Mouse (Mus musculus) kidney, postnatal 0 days (tissue): ENCODE data around the gene Tmem200b. TPM values are rescaled to one million over a fixed set of nuclear protein-coding genes. Genes with fewer than 3 reads are reported as not detected.

Source experiments
- ATAC-seq: fragments of 200-750 bp; cut with Nextera tagmentation; replicated peaks from 2 replicates; pipeline ENCODE4 v1.8.0; 2017; ENCODE audit warnings: low read depth, moderate number of reproducible peaks, moderate TSS enrichment, moderate library complexity; ENCODE audit not compliant: low FRiP score
- DNase-seq: peaks from one replicate; pipeline ENCODE4 v3.0.0-alpha.2; 2016; ENCODE audit warnings: low spot score
- H3K27ac ChIP-seq: fragments of 300-500 bp; sonication (generic); 2 replicates; pipeline ENCODE4 v1.5.1; 2014; ENCODE audit warnings: mild to moderate bottlenecking
- H3K27me3 ChIP-seq: fragments of 300-500 bp; sonication (generic); 2 replicates; pipeline ENCODE4 v1.6.1; 2014; ENCODE audit warnings: low read length, mixed read lengths; ENCODE audit not compliant: insufficient read depth
- H3K36me3 ChIP-seq: fragments of 300-500 bp; sonication (generic); 2 replicates; pipeline ENCODE4 v1.6.1; 2014; ENCODE audit warnings: low read length, mixed read lengths; ENCODE audit not compliant: insufficient read depth
- H3K4me1 ChIP-seq: fragments of 300-500 bp; sonication (generic); replicated peaks from 2 replicates; pipeline ENCODE4 v1.6.1; 2014; ENCODE audit warnings: antibody characterized with exemption, low read length, mixed read lengths; ENCODE audit not compliant: insufficient read depth
- H3K4me2 ChIP-seq: fragments of 300-500 bp; sonication (generic); 2 replicates; pipeline ENCODE4 v1.6.1; 2014; ENCODE audit warnings: mild to moderate bottlenecking, low read length, moderate library complexity, mixed read lengths
- H3K4me3 ChIP-seq: fragments of 300-500 bp; sonication (generic); replicated peaks from 2 replicates; pipeline ENCODE4 v1.5.1; 2014; ENCODE audit warnings: low read depth, low read length
- H3K9ac ChIP-seq: fragments of 300-500 bp; sonication (generic); 2 replicates; pipeline ENCODE4 v1.6.1; 2014; ENCODE audit warnings: low read depth, low read length
- H3K9me3 ChIP-seq: fragments of 300-500 bp; sonication (generic); replicated peaks from 2 replicates; pipeline ENCODE4 v1.6.1; 2016; ENCODE audit warnings: low read length, inconsistent platforms, mixed read lengths
- CTCF ChIP-seq: IDR thresholded peaks from 2 replicates; pipeline ENCODE4 v1.5.1; 2016; ENCODE audit warnings: antibody characterized with exemption, low read depth, mild to moderate bottlenecking, moderate library complexity
- WGBS: fragments of 180-500 bp; shearing (Covaris S2); extraction: QIAGEN DNeasy Blood & Tissue Kit; methylation state at CpG from one replicate; pipeline ENCODE4 v1.1.7; 2014; 5-methylcytosine and 5-hydroxymethylcytosine counted together
- polyA plus RNA-seq: library from polyadenylated mRNA; unstranded; fragments of >200 nt; fragmentation: Nextera tagmentation; extraction: Ambion mirVana; gene quantifications from 2 replicates; pipeline ENCODE4 v1.2.1, GENCODE M21; 2015

Tmem200b gene
- polyA plus RNA-seq, 1 experiment from 2014 or later, result 3.9 TPM

DNA sequence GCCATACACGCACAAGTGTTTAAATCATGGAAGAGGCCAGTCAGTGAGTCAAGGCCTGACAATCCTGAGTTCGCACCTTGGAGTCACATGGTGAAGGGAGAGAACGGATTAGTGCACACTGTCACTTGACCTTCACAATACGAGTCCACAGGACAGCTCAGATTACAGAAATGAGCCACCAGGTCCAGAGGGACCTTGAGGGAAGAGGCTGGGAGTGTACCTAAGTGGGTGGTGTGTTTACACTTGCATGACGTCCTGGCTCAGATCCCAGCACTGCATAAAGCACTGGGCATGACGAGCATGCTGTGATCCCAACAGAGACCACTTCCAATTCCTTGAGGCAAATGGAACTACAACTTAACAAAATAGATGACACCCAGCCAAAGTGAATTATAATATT lies 15.1 kb upstream of the Tmem200b start:
- Histone ChIP-seq H3K4me2 (no peak overlapping the region), H3K27ac (no peak overlapping the region), H3K36me3 (peaks cover 8% of the 10 kb centered on the region), H3K27me3 (no peaks in the 10 kb centered on the region), H3K4me1 (peaks cover 16% of the 10 kb centered on the region; the same call in 1 of the 2 replicates), H3K4me3 (no peak overlapping the region), H3K9ac (no peak overlapping the region), H3K9me3 (no peaks in the 10 kb centered on the region; the same call in 1 of the 2 replicates)
- ATAC-seq (peak; percentile 79), DNase-seq (peak; percentile 60)
- WGBS, result 24% methylated on average over 6 of the region's 6 CpGs
- TF ChIP-seq CTCF, result no peak

DNA sequence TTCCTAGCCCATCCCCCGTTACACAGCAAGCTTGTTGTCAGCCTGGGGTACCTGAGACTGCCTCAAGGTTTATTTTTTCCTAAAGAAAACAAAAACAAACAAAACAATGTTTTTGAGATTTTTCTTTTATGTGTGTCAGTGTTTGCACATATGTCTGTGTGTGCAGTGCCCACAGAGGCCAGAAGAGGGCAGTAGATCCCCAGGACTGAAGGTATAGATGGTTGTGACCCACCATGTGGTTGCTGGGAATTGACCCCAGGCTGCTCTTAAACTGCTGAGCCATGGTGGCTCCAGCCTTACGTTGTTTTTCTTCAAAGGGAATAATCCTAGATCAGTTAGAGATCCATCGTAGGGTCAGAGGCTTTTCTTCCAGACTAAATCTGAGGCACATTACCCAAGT lies 13.7 kb upstream of the Tmem200b start:
- 86% methylated on average over 3 of the region's 3 CpGs for WGBS
- no peaks in the 10 kb centered on the region; the same call in 1 of the 2 replicates for H3K9me3 ChIP-seq
- TF ChIP-seq CTCF, result peak; percentile 57

DNA sequence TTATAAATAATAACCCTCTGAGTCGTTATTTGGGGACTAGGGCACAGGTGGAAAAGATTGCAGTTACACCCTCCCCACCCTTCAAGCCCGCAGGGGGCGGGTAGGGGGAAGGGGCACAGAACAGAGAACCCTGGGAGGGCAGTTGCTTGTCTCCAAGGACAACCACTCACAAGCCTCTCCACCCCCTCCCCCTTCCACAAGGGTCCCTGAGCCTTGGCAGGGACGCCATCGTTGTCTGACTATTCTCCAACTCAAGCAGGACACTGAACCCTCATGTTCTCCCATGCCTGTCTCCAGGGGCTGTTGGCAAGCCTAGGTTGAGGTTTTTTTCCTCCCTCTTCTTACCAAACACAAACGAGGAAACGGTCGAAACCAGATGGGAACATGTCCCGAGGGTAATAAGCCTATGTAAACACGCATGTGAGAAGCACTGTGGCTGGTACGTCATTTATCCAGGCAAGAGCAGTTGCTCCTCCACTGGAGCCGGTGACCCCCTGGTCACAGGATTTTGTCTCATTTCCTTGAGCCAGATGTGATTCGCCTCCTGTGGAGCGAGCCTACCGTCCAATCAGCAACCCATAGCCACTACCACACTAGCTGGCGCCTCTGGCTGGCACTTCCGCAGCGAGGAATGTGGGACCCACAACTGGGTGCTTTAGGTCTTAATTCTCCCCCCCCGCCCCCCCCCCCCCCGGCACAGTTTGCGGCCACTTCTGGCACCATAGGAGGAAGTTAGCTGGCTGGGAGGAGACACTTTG lies 11.2 kb upstream of the Tmem200b start:
- H3K4me1 ChIP-seq, result peaks cover 28% of the 10 kb centered on the region
- TF ChIP-seq CTCF, result no peak
- peak overlapping the region; percentile 29 for H3K4me2 ChIP-seq
- H3K9me3 ChIP-seq, result no peaks in the 10 kb centered on the region; the same call in 1 of the 2 replicates
- H3K36me3 ChIP-seq, result no peaks in the 10 kb centered on the region
- DNase-seq, result peak; percentile 59
- peak overlapping the region; percentile 26; the same call in 1 of the 2 replicates for H3K27ac ChIP-seq
- ATAC-seq, result peak; percentile 38; the same call in 1 of the 2 replicates
- H3K4me3 ChIP-seq, result no peak overlapping the region
- H3K27me3 ChIP-seq, result 0 out of 2 replicates have a peak, but pooled peaks cover 4% of the 10 kb centered on the region
- H3K9ac ChIP-seq, result 0 out of 2 replicates have a peak overlapping the region, but pooled peaks have one; percentile 14
- 10% methylated on average over 19 of the region's 21 CpGs for WGBS

More for the DNA sequence above, 13.7 kb upstream of the Tmem200b start:
- no peak for ATAC-seq
- Histone ChIP-seq H3K36me3 (no peaks in the 10 kb centered on the region), H3K4me1 (peaks cover 16% of the 10 kb centered on the region; the same call in 1 of the 2 replicates), H3K27ac (no peak overlapping the region), H3K9ac (no peak overlapping the region), H3K4me3 (no peak overlapping the region), H3K27me3 (0 out of 2 replicates have a peak, but pooled peaks cover 4% of the 10 kb centered on the region), H3K4me2 (no peak overlapping the region)
- DNase-seq, result no peak

DNA sequence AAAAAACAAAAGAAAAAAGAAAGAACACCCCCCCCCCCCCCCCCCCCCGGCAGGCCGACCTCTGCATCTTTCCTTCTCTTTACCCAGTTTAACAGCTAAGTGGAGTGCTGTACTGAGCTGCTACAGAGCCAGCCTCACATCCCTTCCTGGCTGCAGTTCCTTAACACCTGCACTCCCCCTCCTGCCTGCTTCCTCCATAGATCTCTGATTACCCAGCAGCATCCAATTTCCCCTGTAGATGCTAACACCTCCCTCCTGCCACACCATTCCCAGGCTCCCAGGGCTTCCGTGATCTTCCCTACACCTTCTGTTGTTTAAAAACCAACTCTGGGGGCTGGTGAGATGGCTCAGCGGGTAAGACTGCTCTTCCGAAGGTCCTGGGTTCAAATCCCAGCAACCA lies 10.1 kb upstream of the Tmem200b start:
- TF ChIP-seq CTCF, result no peak
- peak; percentile 69 for DNase-seq
- no peak for ATAC-seq
- Histone ChIP-seq H3K27ac (no peak overlapping the region), H3K4me3 (no peak overlapping the region), H3K36me3 (no peaks in the 10 kb centered on the region), H3K4me1 (peaks cover 34% of the 10 kb centered on the region), H3K9me3 (no peaks in the 10 kb centered on the region; the same call in 1 of the 2 replicates), H3K9ac (no peak overlapping the region), H3K27me3 (0 out of 2 replicates have a peak, but pooled peaks cover 4% of the 10 kb centered on the region), H3K4me2 (no peak overlapping the region; the same call in 1 of the 2 replicates)
- WGBS, result 40% methylated on average over 4 of the region's 5 CpGs

DNA sequence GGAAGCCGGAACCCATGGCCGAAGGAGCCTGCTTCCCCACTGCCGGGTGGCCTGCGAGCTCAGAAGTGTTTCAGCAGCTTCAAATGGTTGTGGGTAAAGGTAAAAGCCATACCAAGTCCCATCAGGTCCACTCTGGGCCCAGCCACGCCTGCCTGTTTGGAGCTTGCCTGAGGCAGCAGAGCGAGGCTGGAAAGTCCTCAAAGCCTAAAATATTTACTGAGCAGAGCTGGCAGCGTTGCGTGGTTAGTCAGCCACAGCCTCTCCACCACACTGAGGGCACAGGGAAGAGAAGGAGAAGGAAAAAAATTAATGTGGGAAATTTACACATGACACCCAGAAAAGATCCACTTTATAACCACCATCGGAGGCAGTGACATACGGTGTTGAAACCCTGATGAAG lies 8.0 kb upstream of the Tmem200b start:
- Histone ChIP-seq H3K9me3 (no peaks in the 10 kb centered on the region), H3K4me2 (no peak overlapping the region), H3K4me1 (peaks cover 35% of the 10 kb centered on the region), H3K9ac (no peak overlapping the region), H3K4me3 (no peak overlapping the region), H3K27me3 (0 out of 2 replicates have a peak, but pooled peaks cover 4% of the 10 kb centered on the region), H3K36me3 (no peaks in the 10 kb centered on the region), H3K27ac (peak overlapping the region; percentile 54)
- 34% methylated on average over 10 of the region's 10 CpGs for WGBS
- ATAC-seq (no peak), DNase-seq (no peak)
- no peak for TF ChIP-seq CTCF

DNA sequence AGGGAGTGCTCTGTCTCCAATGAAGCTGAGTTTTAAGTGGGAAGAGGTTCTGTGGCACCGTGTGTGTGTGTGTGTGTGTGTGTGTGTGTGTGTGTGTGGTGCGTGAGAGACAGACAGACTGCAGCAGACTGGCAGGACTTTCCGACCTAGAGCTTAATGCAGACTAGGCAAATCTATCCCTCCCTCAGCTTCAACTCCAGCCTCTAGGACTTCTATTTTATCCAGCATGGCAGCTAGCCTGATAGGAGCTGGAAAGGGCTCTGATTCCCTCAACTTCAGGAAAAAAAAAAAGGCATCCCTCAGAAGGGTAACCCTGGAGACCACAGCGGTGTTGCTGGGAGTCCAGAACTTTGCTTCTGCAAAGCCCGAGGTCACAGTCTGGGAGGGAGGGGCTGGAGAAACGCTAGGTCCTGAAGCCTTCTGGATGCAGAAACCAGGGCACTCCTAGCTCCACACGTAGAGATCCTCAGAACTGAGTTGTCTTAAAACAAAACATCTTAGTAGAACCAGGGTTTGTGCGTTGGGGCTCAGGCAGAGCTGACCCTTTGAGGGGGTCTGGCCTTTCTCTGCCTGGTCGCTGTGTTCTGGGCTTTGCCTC lies 7.4 kb upstream of the Tmem200b start:
- H3K9ac ChIP-seq, result peak overlapping the region; percentile 31; the same call in 1 of the 2 replicates
- no peak overlapping the region for H3K4me2 ChIP-seq
- TF ChIP-seq CTCF, result no peak
- peaks cover 41% of the 10 kb centered on the region for H3K4me1 ChIP-seq
- ATAC-seq, result no peak
- DNase-seq, result peak; percentile 49
- H3K27me3 ChIP-seq, result 0 out of 2 replicates have a peak, but pooled peaks cover 4% of the 10 kb centered on the region
- H3K27ac ChIP-seq, result peak overlapping the region; percentile 54
- no peaks in the 10 kb centered on the region for H3K36me3 ChIP-seq
- H3K9me3 ChIP-seq, result no peaks in the 10 kb centered on the region
- WGBS, result 16% methylated on average over 9 of the region's 9 CpGs
- H3K4me3 ChIP-seq, result no peak overlapping the region
